Mouse (Mus musculus) hindbrain, postnatal 0 days (tissue): ENCODE data around the gene Ccser2. TPM values are rescaled to one million over a fixed set of nuclear protein-coding genes. Genes with fewer than 3 reads are reported as not detected.
A peak's percentile ranks its signal among the peaks of the same experiment; 100 is the strongest.
"Not testable (repeated sequence)": the region's sequence is repeated elsewhere in the genome, so short reads cannot be mapped to it uniquely, and the experiment has no call there.

Experiments
- ATAC-seq: fragments of 200-750 bp; cut with Nextera tagmentation; 2 replicates; pipeline ENCODE4 v1.8.0; 2017; ENCODE audit warnings: mild to moderate bottlenecking, moderate TSS enrichment, moderate library complexity
- DNase-seq: peaks from one replicate; pipeline ENCODE4 v3.0.0-alpha.2; 2015; ENCODE audit warnings: low spot score
- H3K27ac ChIP-seq: fragments of 300-500 bp; sonication (generic); 2 replicates; pipeline ENCODE4 v1.5.1; 2014; ENCODE audit warnings: mild to moderate bottlenecking
- H3K27me3 ChIP-seq: fragments of 300-500 bp; sonication (generic); 2 replicates; pipeline ENCODE4 v1.6.1; 2014; ENCODE audit warnings: low read length, mixed read lengths; ENCODE audit not compliant: insufficient read depth
- H3K36me3 ChIP-seq: fragments of 300-500 bp; sonication (generic); 2 replicates; pipeline ENCODE4 v1.6.1; 2014; ENCODE audit warnings: low read length, mixed read lengths; ENCODE audit not compliant: insufficient read depth
- H3K4me1 ChIP-seq: fragments of 300-500 bp; sonication (generic); 2 replicates; pipeline ENCODE4 v1.6.1; 2014; ENCODE audit warnings: antibody characterized with exemption, low read length, mixed read lengths; ENCODE audit not compliant: insufficient read depth
- H3K4me2 ChIP-seq: fragments of 300-500 bp; sonication (generic); 2 replicates; pipeline ENCODE4 v1.6.1; 2014; ENCODE audit warnings: low read depth, mild to moderate bottlenecking, low read length, moderate library complexity, mixed read lengths
- H3K4me3 ChIP-seq: fragments of 300-500 bp; sonication (generic); 2 replicates; pipeline ENCODE4 v1.5.1; 2014; ENCODE audit warnings: low read length
- H3K9ac ChIP-seq: fragments of 300-500 bp; sonication (generic); replicated peaks from 2 replicates; pipeline ENCODE4 v1.6.1; 2014; ENCODE audit warnings: mild to moderate bottlenecking, low read length, moderate library complexity, mixed read lengths
- H3K9me3 ChIP-seq: fragments of 300-500 bp; sonication (generic); 2 replicates; pipeline ENCODE4 v1.6.1; 2016; ENCODE audit warnings: low read length, mixed read lengths
- CTCF ChIP-seq: IDR thresholded peaks from 2 replicates; pipeline ENCODE4 v1.5.1; 2016; ENCODE audit warnings: antibody characterized with exemption, control low read depth, low read depth
- WGBS: fragments of 180-500 bp; shearing (Covaris S2); extraction: QIAGEN DNeasy Blood & Tissue Kit; methylation state at CpG from one replicate; pipeline ENCODE4 v1.1.7; 2014; 5-methylcytosine and 5-hydroxymethylcytosine counted together
- polyA plus RNA-seq: library from polyadenylated mRNA; unstranded; fragments of >200 nt; fragmentation: Nextera tagmentation; extraction: Ambion mirVana; gene quantifications from 2 replicates; pipeline ENCODE4 v1.2.1, GENCODE M21; 2015
- total RNA-seq: library from RNA; depleted of rRNA; stranded (reverse); fragments of >200 nt; gene quantifications from 2 replicates; pipeline ENCODE4 v1.2.3, GENCODE M21; 2014

Ccser2 gene
- total and polyA plus RNA-seq, 2 experiments from 2014 or later, result 77.1 to 113 TPM

GRCm38 (mm10) chr14:37002852-37003251 lies 34.3 kb upstream of the Ccser2 start:
- Histone ChIP-seq H3K4me1 (peaks cover 13% of the 10 kb centered on the region), H3K9me3 (no peaks in the 10 kb centered on the region), H3K9ac (no peak overlapping the region), H3K4me2 (no peak overlapping the region), H3K36me3 (no peaks in the 10 kb centered on the region), H3K27ac (no peak overlapping the region), H3K27me3 (no peaks in the 10 kb centered on the region), H3K4me3 (no peak overlapping the region)
- peak; percentile 55 for ATAC-seq
- peak; percentile 24 for DNase-seq
- WGBS, result 39% methylated on average over 2 of the region's 2 CpGs
- no peak for TF ChIP-seq CTCF

DNA sequence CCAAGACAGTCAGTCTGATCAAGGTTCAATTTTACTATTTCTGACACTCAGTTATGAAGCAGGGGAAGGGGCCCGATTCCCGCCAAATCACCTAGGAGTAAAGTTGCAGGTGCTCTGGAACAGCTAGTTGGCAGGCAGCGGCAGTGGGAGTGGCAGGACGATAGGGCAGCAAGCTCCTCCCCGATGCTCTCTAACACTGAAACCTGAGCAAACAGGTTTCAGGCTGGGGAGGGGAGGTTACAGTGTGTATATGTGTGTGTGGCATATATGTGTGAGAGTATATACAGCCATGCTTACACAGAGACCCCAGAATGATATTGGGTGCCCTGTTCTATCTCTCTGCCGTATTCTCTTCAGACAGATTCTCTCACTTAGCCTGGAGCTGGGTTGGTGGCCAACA lies 32.2 kb upstream of the Ccser2 start:
- H3K36me3 ChIP-seq, H3K4me3 ChIP-seq, H3K27me3 ChIP-seq, H3K9ac ChIP-seq, H3K9me3 ChIP-seq, ATAC-seq, DNase-seq, H3K4me1 ChIP-seq, H3K27ac ChIP-seq, H3K4me2 ChIP-seq: not testable (repeated sequence)
- WGBS, result 84% methylated on average over 6 of the region's 6 CpGs

DNA sequence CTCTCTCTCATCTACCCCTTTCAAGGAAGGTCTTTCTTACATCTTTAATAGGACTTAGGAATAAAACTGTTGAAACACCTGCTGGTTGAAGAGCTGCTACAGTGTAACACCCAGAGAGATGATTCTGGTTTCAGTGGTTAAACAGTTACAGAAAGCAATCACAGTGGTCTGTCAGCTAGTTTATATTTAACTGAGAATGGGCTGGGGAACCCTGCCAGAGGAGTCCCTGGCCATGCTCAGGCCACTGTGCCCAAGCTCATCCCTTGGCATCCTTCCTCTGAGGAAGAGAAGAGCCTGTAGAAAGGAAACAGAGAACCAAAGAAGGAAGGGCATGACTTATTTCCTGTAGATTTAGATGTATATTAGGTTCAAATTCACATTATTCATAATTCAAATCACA lies 21.2 kb upstream of the Ccser2 start:
- no peaks in the 10 kb centered on the region for H3K27me3 ChIP-seq
- TF ChIP-seq CTCF, result no peak
- DNase-seq (no peak), ATAC-seq (no peak)
- no peaks in the 10 kb centered on the region for H3K4me1 ChIP-seq
- H3K36me3 ChIP-seq, result no peaks in the 10 kb centered on the region
- H3K4me2 ChIP-seq, result no peak overlapping the region
- H3K27ac ChIP-seq, result no peak overlapping the region
- no peaks in the 10 kb centered on the region for H3K9me3 ChIP-seq
- no peak overlapping the region for H3K4me3 ChIP-seq
- no peak overlapping the region for H3K9ac ChIP-seq

GRCm38 (mm10) chr14:36985693-36986092 lies 17.1 kb upstream of the Ccser2 start:
- H3K9me3 ChIP-seq, result no peaks in the 10 kb centered on the region
- no peak overlapping the region for H3K9ac ChIP-seq
- 79% methylated on average over 3 of the region's 3 CpGs for WGBS
- no peak overlapping the region for H3K4me2 ChIP-seq
- TF ChIP-seq CTCF, result no peak
- DNase-seq, result no peak
- H3K27ac ChIP-seq, result no peak overlapping the region
- H3K4me3 ChIP-seq, result no peak overlapping the region
- no peak for ATAC-seq
- H3K27me3 ChIP-seq, result no peaks in the 10 kb centered on the region
- no peaks in the 10 kb centered on the region for H3K4me1 ChIP-seq
- no peaks in the 10 kb centered on the region for H3K36me3 ChIP-seq

- no peak for TF ChIP-seq CTCF
- H3K4me3 ChIP-seq, result no peak overlapping the region
- WGBS, result 88% methylated on average over 3 of the region's 3 CpGs
- no peak for ATAC-seq
- DNase-seq, result no peak
- H3K9ac ChIP-seq, result no peak overlapping the region
- no peaks in the 10 kb centered on the region for H3K27me3 ChIP-seq
- H3K27ac ChIP-seq, result no peak overlapping the region
- no peaks in the 10 kb centered on the region for H3K9me3 ChIP-seq
- H3K4me1 ChIP-seq, result no peaks in the 10 kb centered on the region
- H3K36me3 ChIP-seq, result no peaks in the 10 kb centered on the region
- H3K4me2 ChIP-seq, result no peak overlapping the region
These were observed 6.4 kb upstream of the Ccser2 start for GRCm38 (mm10) chr14:36975019-36975418.

- Histone ChIP-seq H3K27ac (no peak overlapping the region), H3K9ac (no peak overlapping the region), H3K4me2 (no peak overlapping the region), H3K27me3 (no peaks in the 10 kb centered on the region), H3K4me1 (peaks cover 5% of the 10 kb centered on the region; the same call in 1 of the 2 replicates), H3K36me3 (no peaks in the 10 kb centered on the region), H3K4me3 (no peak overlapping the region), H3K9me3 (no peaks in the 10 kb centered on the region)
- no peak for TF ChIP-seq CTCF
- 91% methylated on average over 4 of the region's 4 CpGs for WGBS
- no peak for ATAC-seq
- no peak for DNase-seq
These were observed 2.6 kb upstream of the Ccser2 start for GRCm38 (mm10) chr14:36971211-36971610.

DNA sequence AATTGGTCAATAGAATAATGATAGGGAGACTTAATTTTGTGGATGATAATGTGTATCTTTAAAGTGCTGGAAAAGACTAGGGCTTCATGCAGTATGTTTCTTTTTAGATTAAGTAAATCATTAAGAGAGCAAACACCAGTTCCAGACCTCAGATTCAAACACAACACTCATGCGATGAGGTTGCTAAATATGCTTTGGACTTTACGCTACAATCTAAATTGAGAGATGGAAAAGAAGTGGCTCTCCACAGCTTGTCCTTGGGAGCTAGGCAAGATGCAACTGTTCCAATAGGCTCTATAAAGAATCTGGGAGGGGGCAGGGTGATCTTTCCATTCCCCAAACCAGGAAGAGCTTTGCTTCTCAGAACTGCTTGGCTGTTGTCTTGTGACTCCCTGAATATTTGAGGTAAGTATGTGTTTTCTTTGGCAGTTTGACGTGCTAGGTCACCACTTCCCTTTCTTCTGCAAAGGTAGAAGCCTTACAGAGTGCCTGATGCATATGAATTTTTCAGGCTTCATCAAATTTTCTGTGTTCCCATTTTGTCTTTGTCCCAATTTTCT lies 1.4 kb upstream of the Ccser2 start:
- Histone ChIP-seq H3K9ac (no peak overlapping the region), H3K9me3 (no peaks in the 10 kb centered on the region), H3K36me3 (no peaks in the 10 kb centered on the region), H3K4me3 (no peak overlapping the region), H3K4me1 (peaks cover 9% of the 10 kb centered on the region; the same call in 1 of the 2 replicates), H3K27me3 (no peaks in the 10 kb centered on the region), H3K27ac (no peak overlapping the region), H3K4me2 (no peak overlapping the region)
- DNase-seq (no peak), ATAC-seq (no peak)
- no peak for TF ChIP-seq CTCF
- 90% methylated on average over 3 of the region's 3 CpGs for WGBS
